Mouse (Mus musculus) E14TG2a.4 (cell line): Measurements from ENCODE around the gene Pparg.

Experiments used
- CTCF ChIP-seq: conservative IDR thresholded peaks from 2 replicates; pipeline ENCODE4 v1.5.1; 2014; ENCODE audit warnings: low read length
- NANOG ChIP-seq: IDR thresholded peaks from 2 replicates; pipeline ENCODE4 v1.6.1; 2014; ENCODE audit warnings: borderline replicate concordance, low read length, mixed read lengths

GRCm38 (mm10) chr6:115366869-115367610 lies 6.3 kb downstream of the Pparg start:
- no peak for TF ChIP-seq CTCF
- TF ChIP-seq NANOG = no peak
